Mouse (Mus musculus): ENCODE results near the gene Ano10. TPM values are rescaled to one million over a fixed set of nuclear protein-coding genes. Genes with fewer than 3 reads are reported as not detected.

Ano10 gene
- polyA plus RNA-seq, 1 experiment from 2014 or later = 36.2 TPM

DNA sequence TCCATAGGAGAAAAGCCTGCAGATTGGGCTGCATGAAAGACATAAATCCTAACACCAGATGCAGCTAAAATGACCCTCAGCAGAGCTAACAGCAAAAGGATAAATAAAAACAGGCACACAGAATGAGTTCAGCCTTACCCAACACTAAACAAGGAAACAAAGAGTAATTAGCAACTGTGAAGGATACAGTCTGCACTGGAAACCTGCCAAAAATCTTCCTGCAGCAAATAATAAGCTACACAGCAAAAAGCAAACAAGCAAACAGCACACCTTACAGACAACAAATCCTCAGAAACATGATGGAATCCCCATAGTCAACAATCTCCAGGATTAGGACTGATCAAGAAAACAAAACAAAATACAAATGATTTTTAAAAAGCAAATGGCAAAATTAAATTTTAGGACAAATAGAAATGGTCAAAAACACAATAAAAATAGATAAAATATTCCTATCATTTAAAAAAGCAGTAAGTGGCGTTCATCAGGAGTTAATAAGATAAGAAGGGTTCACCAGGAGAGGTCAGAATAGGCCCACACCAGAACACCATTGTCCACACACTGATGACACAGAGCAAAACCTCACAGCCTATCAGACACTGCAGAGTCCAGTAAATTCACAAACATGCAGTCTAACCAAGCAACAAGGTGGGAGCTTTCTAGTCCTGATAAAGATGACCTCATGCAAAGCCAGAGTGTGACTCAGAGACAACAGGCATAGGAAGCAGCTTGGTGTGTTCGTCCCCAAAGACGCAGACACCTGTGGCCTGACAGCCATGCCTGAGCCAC lies 24.8 kb downstream of the Ano10 start:
- no peak overlapping the region for H3K4me2 ChIP-seq
- no peak overlapping the region for H3K4me3 ChIP-seq (replicated peaks)
- no peaks in the 10 kb centered on the region for H3K9me3 ChIP-seq (replicated peaks)
- 86% methylated on average over 3 of the region's 3 CpGs for WGBS
- no peaks in the 10 kb centered on the region for H3K27me3 ChIP-seq
- H3K36me3 ChIP-seq = peaks cover 42% of the 10 kb centered on the region
- no peaks in the 10 kb centered on the region for H3K4me1 ChIP-seq
- H3K27ac ChIP-seq = no peak overlapping the region
- ATAC-seq (replicated peaks; ENCODE audit: low FRiP score) = no peak
- H3K9ac ChIP-seq = no peak overlapping the region

DNA sequence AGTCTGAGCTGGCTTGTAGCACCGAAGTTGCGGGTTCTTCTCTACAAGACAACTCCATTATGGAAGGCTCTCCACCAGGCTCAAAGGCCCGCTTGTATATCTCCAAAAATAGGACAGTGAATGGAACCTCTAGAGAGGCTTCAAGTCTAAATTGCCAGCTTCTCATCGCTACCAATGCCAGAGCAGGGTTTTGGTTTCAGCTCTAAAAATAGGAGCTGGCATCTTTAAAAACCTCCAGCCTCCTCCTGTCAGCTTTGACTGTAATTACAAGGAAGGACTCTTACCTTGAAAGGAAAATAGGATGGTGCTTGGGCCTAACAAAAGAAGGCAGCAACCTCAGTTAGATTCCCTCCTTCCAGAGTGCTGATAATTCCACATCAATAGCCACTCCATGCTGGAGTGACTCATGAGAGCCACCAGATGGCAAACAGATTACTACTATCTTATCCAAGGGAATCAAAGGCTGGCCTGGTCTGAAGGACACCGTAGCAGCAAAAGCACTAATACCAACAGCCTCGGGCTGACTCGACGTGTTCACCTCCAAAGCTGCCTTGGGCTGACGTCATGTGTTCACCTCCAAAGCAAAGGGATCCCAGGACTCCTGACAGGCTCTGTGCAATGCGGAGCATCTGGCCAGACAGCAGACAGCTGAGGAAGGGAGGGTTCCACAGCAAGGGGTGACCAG lies 28.6 kb downstream of the Ano10 start:
- H3K4me3 ChIP-seq (replicated peaks) = no peak overlapping the region
- H3K36me3 ChIP-seq = peaks cover 42% of the 10 kb centered on the region
- H3K4me1 ChIP-seq = no peaks in the 10 kb centered on the region
- no peaks in the 10 kb centered on the region for H3K27me3 ChIP-seq
- ATAC-seq (replicated peaks; ENCODE audit: low FRiP score) = no peak
- H3K4me2 ChIP-seq = no peak overlapping the region
- WGBS = 90% methylated on average over 10 of the region's 10 CpGs
- H3K9ac ChIP-seq = no peak overlapping the region
- no peak overlapping the region for H3K27ac ChIP-seq
- no peaks in the 10 kb centered on the region for H3K9me3 ChIP-seq (replicated peaks)

DNA sequence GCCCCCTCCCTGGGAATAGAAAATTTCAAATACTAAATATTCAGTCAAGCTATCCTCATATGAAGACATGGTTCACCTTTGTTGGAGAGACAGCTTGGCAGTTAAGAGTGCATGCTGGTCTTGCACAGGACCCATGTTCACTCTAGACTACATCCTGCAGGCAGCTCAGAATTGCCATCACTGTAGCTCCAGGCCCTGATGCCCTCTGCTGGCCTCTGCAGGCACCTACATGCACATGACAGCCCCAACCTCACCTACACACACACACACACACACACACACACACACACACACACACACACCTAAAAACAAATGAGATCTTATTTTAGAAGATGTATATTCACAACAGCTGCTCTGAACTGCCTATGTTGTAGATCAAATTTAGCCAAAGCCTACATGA lies 31.1 kb downstream of the Ano10 start:
- peaks cover 38% of the 10 kb centered on the region for H3K36me3 ChIP-seq
- H3K4me3 ChIP-seq (replicated peaks) = no peak overlapping the region
- no peak overlapping the region for H3K27ac ChIP-seq
- no peaks in the 10 kb centered on the region for H3K4me1 ChIP-seq
- H3K27me3 ChIP-seq = no peaks in the 10 kb centered on the region
- H3K4me2 ChIP-seq = no peak overlapping the region
- H3K9me3 ChIP-seq (replicated peaks) = no peaks in the 10 kb centered on the region
- H3K9ac ChIP-seq = no peak overlapping the region
- no peak for ATAC-seq (replicated peaks; ENCODE audit: low FRiP score)

DNA sequence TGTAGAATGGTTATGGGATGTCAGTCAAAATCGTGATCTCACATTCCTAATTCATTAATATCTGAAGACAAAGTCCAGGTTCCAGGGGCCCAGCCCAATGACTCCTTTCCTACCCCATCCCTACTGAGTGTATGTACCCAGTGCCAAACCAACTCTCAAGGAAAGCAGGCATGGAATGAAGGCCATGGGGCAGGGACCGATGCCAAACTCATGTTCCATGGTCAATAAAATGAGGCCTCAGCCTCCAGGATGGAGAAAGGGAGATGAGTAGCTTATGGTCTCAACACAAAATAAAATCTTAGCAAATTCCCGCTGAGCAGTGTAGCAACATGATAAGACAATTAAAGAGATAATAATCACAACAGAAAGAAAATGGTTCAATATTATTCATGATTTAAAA lies 39.8 kb downstream of the Ano10 start:
- WGBS = 86% methylated on average over 3 of the region's 3 CpGs
- H3K4me2 ChIP-seq = no peak overlapping the region
- H3K4me1 ChIP-seq = no peaks in the 10 kb centered on the region
- 0 out of 2 replicates have a peak, but pooled peaks cover 5% of the 10 kb centered on the region for H3K9me3 ChIP-seq (replicated peaks)
- H3K27ac ChIP-seq = no peak overlapping the region
- H3K27me3 ChIP-seq = no peaks in the 10 kb centered on the region
- H3K4me3 ChIP-seq (replicated peaks) = no peak overlapping the region
- H3K36me3 ChIP-seq = peaks cover 43% of the 10 kb centered on the region
- H3K9ac ChIP-seq = no peak overlapping the region
- ATAC-seq (replicated peaks; ENCODE audit: low FRiP score) = no peak

DNA sequence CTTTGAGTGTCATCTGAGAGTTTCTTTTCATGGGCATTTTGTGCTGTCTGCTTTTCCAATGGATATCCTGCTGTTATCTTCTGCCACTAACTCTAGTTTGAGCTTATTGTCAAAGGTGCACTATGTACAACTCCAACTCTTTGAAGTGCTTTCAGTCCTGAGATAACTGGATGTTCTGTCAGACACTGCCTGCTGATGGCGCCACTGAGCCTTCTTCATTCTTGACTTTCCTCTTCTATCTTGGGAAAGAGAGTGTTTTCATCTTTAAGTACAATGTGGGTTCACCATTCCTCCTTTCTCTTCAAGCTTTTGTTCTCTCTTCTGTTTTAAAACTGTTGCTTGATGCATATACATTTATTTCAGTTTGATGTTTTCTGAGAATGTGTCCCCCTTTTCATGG lies 42.1 kb downstream of the Ano10 start:
- Histone ChIP-seq H3K4me1 (no peaks in the 10 kb centered on the region), H3K4me2 (no peak overlapping the region), H3K27me3 (no peaks in the 10 kb centered on the region), H3K36me3 (peaks cover 42% of the 10 kb centered on the region), H3K4me3 (replicated peaks) (no peak overlapping the region), H3K9me3 (replicated peaks) (0 out of 2 replicates have a peak, but pooled peaks cover 5% of the 10 kb centered on the region), H3K27ac (no peak overlapping the region), H3K9ac (no peak overlapping the region)
- 89% methylated on average over 1 of the region's 1 CpGs for WGBS
- ATAC-seq (replicated peaks; ENCODE audit: low FRiP score) = no peak

DNA sequence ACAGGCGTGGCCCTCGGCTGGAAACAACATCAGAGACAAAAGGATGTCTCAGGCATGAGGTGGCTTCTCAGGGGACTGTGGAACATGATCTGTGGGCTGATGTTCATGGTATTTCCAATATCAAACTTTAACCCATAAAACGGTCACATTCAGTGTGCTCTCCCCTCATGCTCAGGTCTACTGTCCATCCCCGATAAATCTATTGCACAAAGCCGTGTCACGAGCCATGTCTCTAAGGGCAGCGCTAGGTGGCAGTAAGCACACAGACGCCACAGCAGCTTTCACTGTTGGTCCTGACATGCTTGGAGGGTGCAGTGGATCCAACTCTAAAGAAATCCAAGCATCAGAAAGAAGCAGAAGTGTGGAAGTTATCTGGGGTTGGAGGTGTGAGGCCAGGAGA lies 46.1 kb downstream of the Ano10 start:
- H3K27me3 ChIP-seq = no peaks in the 10 kb centered on the region
- 0 out of 2 replicates have a peak, but pooled peaks cover 5% of the 10 kb centered on the region for H3K9me3 ChIP-seq (replicated peaks)
- H3K36me3 ChIP-seq = peaks cover 33% of the 10 kb centered on the region
- H3K4me3 ChIP-seq (replicated peaks) = no peak overlapping the region
- H3K4me2 ChIP-seq = no peak overlapping the region
- no peak overlapping the region for H3K9ac ChIP-seq
- H3K27ac ChIP-seq = no peak overlapping the region
- ATAC-seq (replicated peaks; ENCODE audit: low FRiP score) = 0 out of 2 replicates have a peak, but pooled peaks have one; percentile 48
- no peaks in the 10 kb centered on the region for H3K4me1 ChIP-seq
- 37% methylated on average over 8 of the region's 8 CpGs for WGBS

DNA sequence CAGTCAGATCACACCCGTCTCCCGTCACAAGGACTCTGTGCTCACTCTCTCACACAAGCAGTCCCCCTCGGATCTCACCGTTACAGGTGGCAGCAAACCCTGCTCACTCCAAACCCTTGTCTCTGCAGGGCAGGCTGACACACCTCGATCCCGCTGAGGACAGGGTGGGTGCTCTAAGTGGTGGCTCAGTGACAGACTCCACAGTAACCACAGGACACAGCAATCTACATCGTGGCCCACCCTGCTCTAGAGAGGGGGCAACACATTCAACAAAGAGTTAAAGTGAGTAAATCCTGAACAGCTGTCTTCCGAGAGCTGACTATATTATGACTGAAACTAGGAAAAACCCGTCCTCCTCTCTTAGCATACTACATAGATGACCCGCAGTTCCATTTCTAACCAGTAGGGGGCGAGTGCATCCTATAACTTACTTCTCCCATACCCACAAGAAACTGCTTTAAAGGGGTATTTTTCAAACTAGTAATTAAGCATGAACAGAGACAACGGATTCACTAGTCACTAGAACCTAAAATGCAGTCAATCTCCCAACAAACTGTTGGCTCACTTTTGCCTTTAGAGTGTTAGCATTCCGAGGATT lies 46.7 kb downstream of the Ano10 start:
- ATAC-seq (replicated peaks; ENCODE audit: low FRiP score) = no peak; the same call in 1 of the 2 replicates

DNA sequence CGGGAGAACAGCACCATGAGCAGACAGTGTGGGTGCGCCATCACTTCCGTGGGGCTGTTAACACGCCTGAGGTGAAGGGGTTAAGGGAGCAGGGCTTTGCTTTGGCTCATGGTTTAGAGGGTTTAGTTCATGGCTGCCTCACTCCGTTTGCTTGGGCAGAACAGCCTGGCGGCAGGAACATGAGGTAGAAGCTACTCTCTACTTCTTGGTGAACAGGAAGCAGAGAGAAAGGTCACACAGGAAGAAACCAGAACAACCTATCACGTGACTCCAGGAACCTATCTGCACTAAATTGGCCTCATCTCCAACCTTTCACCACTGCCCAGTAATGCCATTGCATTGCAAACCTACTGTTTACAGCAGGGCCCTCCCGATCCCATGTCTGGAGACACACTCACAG lies 48.3 kb downstream of the Ano10 start:
- Histone ChIP-seq H3K4me1 (0 out of 2 replicates have a peak, but pooled peaks cover 3% of the 10 kb centered on the region), H3K27ac (no peak overlapping the region), H3K27me3 (no peaks in the 10 kb centered on the region), H3K36me3 (peaks cover 13% of the 10 kb centered on the region; the same call in 1 of the 2 replicates), H3K9me3 (replicated peaks) (no peaks in the 10 kb centered on the region), H3K9ac (no peak overlapping the region), H3K4me2 (no peak overlapping the region), H3K4me3 (replicated peaks) (no peak overlapping the region)
- no peak for ATAC-seq (replicated peaks; ENCODE audit: low FRiP score)
- 84% methylated on average over 8 of the region's 8 CpGs for WGBS

More for the DNA sequence above, 46.7 kb downstream of the Ano10 start:
- peaks cover 28% of the 10 kb centered on the region for H3K36me3 ChIP-seq
- H3K4me2 ChIP-seq = no peak overlapping the region
- 42% methylated on average over 13 of the region's 13 CpGs for WGBS
- no peak overlapping the region for H3K27ac ChIP-seq
- H3K9me3 ChIP-seq (replicated peaks) = 0 out of 2 replicates have a peak, but pooled peaks cover under 1% of the 10 kb centered on the region
- H3K27me3 ChIP-seq = no peaks in the 10 kb centered on the region
- H3K9ac ChIP-seq = no peak overlapping the region
- H3K4me1 ChIP-seq = 0 out of 2 replicates have a peak, but pooled peaks cover 3% of the 10 kb centered on the region
- H3K4me3 ChIP-seq (replicated peaks) = no peak overlapping the region

DNA sequence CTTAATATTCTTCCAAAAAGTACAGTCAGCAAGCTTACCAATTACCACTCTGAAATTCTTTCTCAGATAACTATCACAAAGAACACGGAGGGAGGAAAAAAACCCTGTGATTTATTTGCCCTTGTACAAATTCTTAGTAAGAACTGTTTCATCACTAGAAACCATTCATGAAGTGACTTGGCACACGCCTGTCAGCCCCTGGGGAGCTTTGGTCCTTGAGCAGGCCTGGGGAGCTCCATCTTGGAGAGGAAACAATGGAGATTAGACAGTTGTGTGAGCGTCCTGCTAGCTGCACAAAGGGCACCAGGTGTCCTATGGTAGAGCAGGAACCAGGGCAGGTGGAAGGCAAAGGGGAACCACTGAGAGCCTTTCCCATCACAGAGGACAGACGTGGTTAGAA lies 48.8 kb downstream of the Ano10 start:
- ATAC-seq (replicated peaks; ENCODE audit: low FRiP score) = no peak
- H3K9ac ChIP-seq = no peak overlapping the region
- 73% methylated on average over 4 of the region's 4 CpGs for WGBS
- no peak overlapping the region for H3K27ac ChIP-seq
- no peak overlapping the region for H3K4me2 ChIP-seq
- no peak overlapping the region for H3K4me3 ChIP-seq (replicated peaks)
- no peaks in the 10 kb centered on the region for H3K9me3 ChIP-seq (replicated peaks)
- peaks cover 9% of the 10 kb centered on the region; the same call in 1 of the 2 replicates for H3K36me3 ChIP-seq
- no peaks in the 10 kb centered on the region for H3K27me3 ChIP-seq
- 0 out of 2 replicates have a peak, but pooled peaks cover 3% of the 10 kb centered on the region for H3K4me1 ChIP-seq

DNA sequence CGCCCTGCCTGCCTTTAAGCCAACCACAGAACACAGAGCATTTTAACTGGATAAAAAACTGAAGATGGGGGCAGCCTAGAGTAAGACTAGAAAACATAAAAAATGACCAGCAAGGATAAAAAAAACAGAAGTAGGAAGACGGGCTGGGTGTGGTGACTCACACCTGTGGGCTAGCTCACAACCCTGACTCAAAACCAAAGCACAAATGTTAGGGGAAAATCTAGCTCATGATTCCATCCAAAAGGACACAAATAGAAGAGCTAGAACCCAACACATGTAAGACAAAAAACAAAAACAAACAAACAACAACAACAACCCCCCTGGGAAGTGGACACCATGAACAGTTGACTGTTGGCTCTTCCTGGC lies 49.4 kb downstream of the Ano10 start:
- Histone ChIP-seq H3K4me2 (no peak overlapping the region), H3K27ac (no peak overlapping the region), H3K9ac (no peak overlapping the region), H3K36me3 (peaks cover 3% of the 10 kb centered on the region; the same call in 1 of the 2 replicates), H3K4me3 (replicated peaks) (no peak overlapping the region), H3K27me3 (no peaks in the 10 kb centered on the region), H3K9me3 (replicated peaks) (no peaks in the 10 kb centered on the region), H3K4me1 (0 out of 2 replicates have a peak, but pooled peaks cover 3% of the 10 kb centered on the region)
- 38% methylated on average over 2 of the region's 2 CpGs for WGBS
- ATAC-seq (replicated peaks; ENCODE audit: low FRiP score) = no peak

DNA sequence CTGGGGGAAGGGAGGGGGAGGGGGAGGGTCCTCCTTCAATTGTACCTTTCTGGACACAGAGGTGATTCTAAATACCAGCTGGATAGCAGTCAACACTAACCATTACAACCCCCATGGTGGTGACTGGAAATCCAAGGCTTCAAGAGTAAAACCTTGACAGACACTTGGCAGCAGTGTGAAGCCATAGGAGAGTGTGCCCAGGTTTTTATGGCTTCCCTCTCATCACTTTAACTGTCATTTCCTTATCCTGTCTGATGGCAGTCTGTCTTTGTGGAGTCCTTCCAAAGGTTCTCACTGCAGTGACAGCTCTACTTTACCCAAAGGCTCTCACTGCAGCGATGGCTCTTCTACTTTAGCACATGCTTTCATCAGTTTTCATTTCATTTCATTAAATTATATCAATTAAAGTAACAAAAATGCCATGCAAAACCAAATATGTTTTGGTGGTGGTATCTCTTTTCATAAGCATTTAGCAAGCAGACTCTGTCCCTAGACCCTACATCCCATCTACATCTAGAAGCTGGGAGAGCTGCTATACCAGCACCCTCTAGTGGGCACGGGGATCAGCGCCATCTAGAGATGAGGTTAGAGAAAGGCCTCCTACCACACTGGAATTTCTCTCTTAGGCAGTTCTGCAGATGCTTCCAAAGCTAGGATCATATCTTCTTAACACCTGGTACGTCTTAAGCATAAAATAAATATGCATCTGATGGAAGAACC lies 50.0 kb downstream of the Ano10 start:
- no peaks in the 10 kb centered on the region for H3K27me3 ChIP-seq
- H3K4me2 ChIP-seq = no peak overlapping the region
- no peak overlapping the region for H3K27ac ChIP-seq
- 37% methylated on average over 4 of the region's 4 CpGs for WGBS
- no peak for ATAC-seq (replicated peaks; ENCODE audit: low FRiP score)
- H3K9me3 ChIP-seq (replicated peaks) = no peaks in the 10 kb centered on the region
- 0 out of 2 replicates have a peak, but pooled peaks cover 3% of the 10 kb centered on the region for H3K4me1 ChIP-seq
- no peak overlapping the region for H3K4me3 ChIP-seq (replicated peaks)
- no peaks in the 10 kb centered on the region; the same call in 1 of the 2 replicates for H3K36me3 ChIP-seq
- no peak overlapping the region for H3K9ac ChIP-seq
